Mouse (Mus musculus): Measurements from ENCODE around the gene Fgl2. TPM values are rescaled to one million over a fixed set of nuclear protein-coding genes. Genes with fewer than 3 reads are reported as not detected.
"Not testable (repeated sequence)": the region's sequence is repeated elsewhere in the genome, so short reads cannot be mapped to it uniquely, and the experiment has no call there.

Fgl2 gene
- total RNA-seq, 1 experiment: 0.71 TPM

DNA sequence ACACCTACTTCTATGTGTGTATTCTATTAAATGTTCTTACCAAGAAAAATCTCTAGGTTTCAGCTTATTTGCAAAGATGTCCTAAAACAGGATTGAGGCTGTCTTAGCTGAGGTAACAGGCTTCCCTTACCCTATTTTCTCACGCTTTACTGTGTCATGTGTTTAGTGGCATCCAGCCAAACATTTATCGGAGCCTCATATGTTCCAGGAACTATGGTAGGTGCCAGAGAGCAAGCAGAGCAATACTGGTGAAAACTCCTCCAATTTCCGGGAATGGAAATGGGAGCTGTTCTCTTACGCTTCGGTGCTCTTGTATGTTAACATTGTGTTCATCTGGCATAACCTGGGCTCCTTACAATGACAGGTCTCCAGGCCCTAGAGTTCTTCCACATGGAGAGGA is 40.8 kb upstream of the Fgl2 start:
- TF ChIP-seq HCFC1 (IDR thresholded peaks at IDR 0.05; ENCODE audit: borderline replicate concordance, insufficient read depth, low read length) (no peak), CHD2 (IDR thresholded peaks at IDR 0.05; ENCODE audit: low read depth, low read length) (no peak), MAFK (IDR thresholded peaks at IDR 0.05; ENCODE audit: insufficient read depth, low read depth, low read length) (no peak), ZNF384 (IDR thresholded peaks at IDR 0.05; ENCODE audit: low read depth, low read length) (no peak), ZC3H11A (IDR thresholded peaks at IDR 0.05; ENCODE audit: borderline replicate concordance, low read depth, low read length) (no peak)
- Histone ChIP-seq H3K9ac (ENCODE audit: insufficient read depth, low read depth, low read length, poor library complexity, severe bottlenecking) (no peak overlapping the region), H3K4me3 (ENCODE audit: insufficient read depth in 1 of 2, low read depth in 1 of 2, low read length in 2 of 2, poor library complexity in 1 of 2, severe bottlenecking in 1 of 2) (no peak overlapping the region), H3K4me1 (ENCODE audit: control insufficient read depth in 2 of 2, insufficient read depth in 2 of 2, low read length in 2 of 2, poor library complexity in 1 of 2) (no peaks in the 10 kb centered on the region), H3K36me3 (ENCODE audit: control insufficient read depth, insufficient read depth, low read length, poor library complexity, severe bottlenecking) (no peaks in the 10 kb centered on the region), H3K9me3 (ENCODE audit: control insufficient read depth, insufficient read depth, low read depth, low read length) (no peaks in the 10 kb centered on the region), H3K27ac (ENCODE audit: insufficient read depth, low read depth, low read length, poor library complexity, severe bottlenecking) (no peak overlapping the region)
- DNase-seq (ENCODE audit: low read depth, low spot score): no peak
- in situ Hi-C loops (cut with MboI; ENCODE audit: low sequenced_read_pairs in 2 of 2, unreplicated experiment in 2 of 2): no loop called here

DNA sequence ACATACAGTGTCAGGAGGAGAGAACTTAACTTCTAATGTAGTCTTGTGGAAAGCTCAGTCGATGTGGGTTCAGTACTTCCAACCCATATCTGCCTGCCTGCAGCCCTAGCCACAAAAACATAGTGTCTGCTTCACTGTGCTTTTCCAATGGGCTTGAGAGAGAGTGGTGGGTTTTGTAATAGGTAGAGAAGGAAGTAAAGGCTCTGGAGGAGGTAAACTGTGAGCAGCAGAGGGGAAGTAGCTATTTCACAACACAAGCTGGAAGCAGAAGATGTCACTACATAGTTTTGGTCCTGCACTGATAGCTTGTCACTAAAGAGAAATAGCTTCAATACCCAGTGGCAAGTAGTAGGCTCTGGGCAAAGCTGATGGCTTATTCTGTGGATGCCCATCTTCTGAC is 40.3 kb upstream of the Fgl2 start:
- no peak overlapping the region for H3K4me3 ChIP-seq (ENCODE audit: insufficient read depth in 1 of 2, low read depth in 1 of 2, low read length in 2 of 2, poor library complexity in 1 of 2, severe bottlenecking in 1 of 2)
- no peak overlapping the region for H3K9ac ChIP-seq (ENCODE audit: insufficient read depth, low read depth, low read length, poor library complexity, severe bottlenecking)
- no peaks in the 10 kb centered on the region for H3K4me1 ChIP-seq (ENCODE audit: control insufficient read depth in 2 of 2, insufficient read depth in 2 of 2, low read length in 2 of 2, poor library complexity in 1 of 2)
- no peaks in the 10 kb centered on the region for H3K9me3 ChIP-seq (ENCODE audit: control insufficient read depth, insufficient read depth, low read depth, low read length)
- H3K27ac ChIP-seq (ENCODE audit: insufficient read depth, low read depth, low read length, poor library complexity, severe bottlenecking): no peak overlapping the region
- H3K36me3 ChIP-seq (ENCODE audit: control insufficient read depth, insufficient read depth, low read length, poor library complexity, severe bottlenecking): no peaks in the 10 kb centered on the region
- no peak for TF ChIP-seq MAFK (IDR thresholded peaks at IDR 0.05; ENCODE audit: insufficient read depth, low read depth, low read length)
- no peak for TF ChIP-seq ZC3H11A (IDR thresholded peaks at IDR 0.05; ENCODE audit: borderline replicate concordance, low read depth, low read length)
- TF ChIP-seq ZNF384 (IDR thresholded peaks at IDR 0.05; ENCODE audit: low read depth, low read length): no peak
- no peak for TF ChIP-seq CHD2 (IDR thresholded peaks at IDR 0.05; ENCODE audit: low read depth, low read length)
- no peak for TF ChIP-seq HCFC1 (IDR thresholded peaks at IDR 0.05; ENCODE audit: borderline replicate concordance, insufficient read depth, low read length)
- DNase-seq (ENCODE audit: low read depth, low spot score): no peak
- in situ Hi-C loops (cut with MboI; ENCODE audit: low sequenced_read_pairs in 2 of 2, unreplicated experiment in 2 of 2): no loop called here

DNA sequence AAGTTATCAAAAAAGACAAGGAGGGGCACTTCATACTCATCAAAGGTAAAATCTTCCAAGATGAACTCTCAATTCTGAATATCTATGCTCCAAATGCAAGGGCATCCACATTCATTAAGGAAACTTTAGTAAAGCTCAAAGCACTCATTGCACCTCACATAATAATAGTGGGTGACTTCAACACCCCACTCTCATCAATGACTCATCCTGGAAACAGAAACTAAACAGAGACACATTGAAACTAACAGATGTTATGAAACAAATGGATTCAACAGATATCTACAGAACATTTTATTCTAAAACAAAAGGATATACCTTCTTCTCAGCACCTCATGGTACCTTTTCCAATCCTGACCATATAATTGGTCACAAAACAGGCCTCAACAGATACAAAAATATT is 30.2 kb upstream of the Fgl2 start:
- H3K4me3 ChIP-seq (ENCODE audit: insufficient read depth in 1 of 2, low read depth in 1 of 2, low read length in 2 of 2, poor library complexity in 1 of 2, severe bottlenecking in 1 of 2); H3K9me3 ChIP-seq (ENCODE audit: control insufficient read depth, insufficient read depth, low read depth, low read length); DNase-seq (ENCODE audit: low read depth, low spot score); H3K4me1 ChIP-seq (ENCODE audit: control insufficient read depth in 2 of 2, insufficient read depth in 2 of 2, low read length in 2 of 2, poor library complexity in 1 of 2); in situ Hi-C loops (cut with MboI; ENCODE audit: low sequenced_read_pairs in 2 of 2, unreplicated experiment in 2 of 2); H3K9ac ChIP-seq (ENCODE audit: insufficient read depth, low read depth, low read length, poor library complexity, severe bottlenecking); H3K36me3 ChIP-seq (ENCODE audit: control insufficient read depth, insufficient read depth, low read length, poor library complexity, severe bottlenecking); H3K27ac ChIP-seq (ENCODE audit: insufficient read depth, low read depth, low read length, poor library complexity, severe bottlenecking): not testable (repeated sequence)

DNA sequence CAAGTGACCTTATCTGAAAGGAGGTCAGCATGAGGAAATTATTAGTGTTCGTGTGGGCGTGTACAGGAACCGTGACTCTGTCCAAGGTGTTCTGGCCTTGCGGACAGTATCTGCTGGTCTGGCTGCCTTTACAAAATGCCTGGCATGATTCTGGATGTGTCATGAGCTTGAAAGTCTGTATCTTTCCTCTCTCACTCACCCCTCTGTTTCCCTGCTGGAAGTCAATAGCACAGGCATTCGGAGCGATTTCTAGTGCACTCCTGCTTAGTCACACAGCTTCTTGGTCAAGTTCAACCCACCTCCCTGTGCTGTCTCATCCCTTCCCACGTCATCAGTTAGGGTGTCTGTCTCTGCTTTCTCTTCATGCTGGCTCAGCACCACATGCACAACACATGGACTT is 24.1 kb upstream of the Fgl2 start:
- H3K27ac ChIP-seq (ENCODE audit: insufficient read depth, low read depth, low read length, poor library complexity, severe bottlenecking): no peak overlapping the region
- no peak overlapping the region for H3K4me3 ChIP-seq (ENCODE audit: insufficient read depth in 1 of 2, low read depth in 1 of 2, low read length in 2 of 2, poor library complexity in 1 of 2, severe bottlenecking in 1 of 2)
- no peak for DNase-seq (ENCODE audit: low read depth, low spot score)
- no peaks in the 10 kb centered on the region for H3K36me3 ChIP-seq (ENCODE audit: control insufficient read depth, insufficient read depth, low read length, poor library complexity, severe bottlenecking)
- in situ Hi-C loops (cut with MboI; ENCODE audit: low sequenced_read_pairs in 2 of 2, unreplicated experiment in 2 of 2): no loop called here
- no peaks in the 10 kb centered on the region for H3K9me3 ChIP-seq (ENCODE audit: control insufficient read depth, insufficient read depth, low read depth, low read length)
- no peak for TF ChIP-seq HCFC1 (IDR thresholded peaks at IDR 0.05; ENCODE audit: borderline replicate concordance, insufficient read depth, low read length)
- no peak for TF ChIP-seq MAFK (IDR thresholded peaks at IDR 0.05; ENCODE audit: insufficient read depth, low read depth, low read length)
- no peak for TF ChIP-seq ZNF384 (IDR thresholded peaks at IDR 0.05; ENCODE audit: low read depth, low read length)
- TF ChIP-seq ZC3H11A (IDR thresholded peaks at IDR 0.05; ENCODE audit: borderline replicate concordance, low read depth, low read length): no peak
- no peak for TF ChIP-seq CHD2 (IDR thresholded peaks at IDR 0.05; ENCODE audit: low read depth, low read length)
- no peak overlapping the region for H3K9ac ChIP-seq (ENCODE audit: insufficient read depth, low read depth, low read length, poor library complexity, severe bottlenecking)
- no peaks in the 10 kb centered on the region for H3K4me1 ChIP-seq (ENCODE audit: control insufficient read depth in 2 of 2, insufficient read depth in 2 of 2, low read length in 2 of 2, poor library complexity in 1 of 2)

DNA sequence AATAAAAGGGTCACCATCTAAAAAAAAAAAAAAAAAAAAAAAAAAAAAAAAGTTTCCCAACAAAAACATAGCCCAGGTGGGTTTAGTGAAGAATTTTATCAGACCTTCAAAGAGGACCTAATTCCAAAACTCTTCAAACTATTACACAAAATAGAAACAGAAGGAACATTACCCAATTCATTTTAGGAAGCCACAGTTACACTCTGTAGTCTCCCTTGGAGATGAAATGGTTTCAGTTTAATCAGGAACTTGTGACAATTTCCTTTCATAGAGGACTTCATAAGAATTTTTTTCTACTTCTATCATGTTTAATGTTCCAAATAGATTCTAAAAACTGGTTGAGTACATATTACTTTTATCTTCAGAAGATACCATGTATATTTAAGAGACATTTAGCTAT is 20.8 kb upstream of the Fgl2 start:
- TF ChIP-seq HCFC1 (IDR thresholded peaks at IDR 0.05; ENCODE audit: borderline replicate concordance, insufficient read depth, low read length): no peak
- no peak for TF ChIP-seq ZNF384 (IDR thresholded peaks at IDR 0.05; ENCODE audit: low read depth, low read length)
- no peak for TF ChIP-seq MAFK (IDR thresholded peaks at IDR 0.05; ENCODE audit: insufficient read depth, low read depth, low read length)
- no peak for TF ChIP-seq CHD2 (IDR thresholded peaks at IDR 0.05; ENCODE audit: low read depth, low read length)
- TF ChIP-seq ZC3H11A (IDR thresholded peaks at IDR 0.05; ENCODE audit: borderline replicate concordance, low read depth, low read length): no peak
- no peaks in the 10 kb centered on the region for H3K9me3 ChIP-seq (ENCODE audit: control insufficient read depth, insufficient read depth, low read depth, low read length)
- no peak for DNase-seq (ENCODE audit: low read depth, low spot score)

More for the DNA sequence above, 20.8 kb upstream of the Fgl2 start:
- Histone ChIP-seq H3K4me1 (ENCODE audit: control insufficient read depth in 2 of 2, insufficient read depth in 2 of 2, low read length in 2 of 2, poor library complexity in 1 of 2) (no peaks in the 10 kb centered on the region), H3K9ac (ENCODE audit: insufficient read depth, low read depth, low read length, poor library complexity, severe bottlenecking) (no peak overlapping the region), H3K36me3 (ENCODE audit: control insufficient read depth, insufficient read depth, low read length, poor library complexity, severe bottlenecking) (no peaks in the 10 kb centered on the region), H3K27ac (ENCODE audit: insufficient read depth, low read depth, low read length, poor library complexity, severe bottlenecking) (no peak overlapping the region), H3K4me3 (ENCODE audit: insufficient read depth in 1 of 2, low read depth in 1 of 2, low read length in 2 of 2, poor library complexity in 1 of 2, severe bottlenecking in 1 of 2) (no peak overlapping the region)
- in situ Hi-C loops (cut with MboI; ENCODE audit: low sequenced_read_pairs in 2 of 2, unreplicated experiment in 2 of 2): no loop called here

Data from ES-E14 (cell line).